Mouse (Mus musculus): ENCODE data around the gene Man2a1. TPM values are rescaled to one million over a fixed set of nuclear protein-coding genes. Genes with fewer than 3 reads are reported as not detected.

Gene Man2a1
- polyA plus RNA-seq, 1 experiment from 2014 or later: 4.8 TPM

- H3K27me3 ChIP-seq (ENCODE audit: control insufficient read depth, insufficient read depth, low read length): no peaks in the 10 kb centered on the region
- H3K27ac ChIP-seq (replicated peaks; ENCODE audit: low read depth, low read length): no peak overlapping the region
- peaks cover 2% of the 10 kb centered on the region; the same call in 1 of the 2 replicates for H3K4me1 ChIP-seq (ENCODE audit: control insufficient read depth, insufficient read depth, low read length)
- WGBS: 85% methylated on average over 8 of the region's 8 CpGs
- H3K4me3 ChIP-seq (ENCODE audit: low read depth, low read length): no peak overlapping the region
- DNase-seq (ENCODE audit: low spot score) (peak; percentile 13), ATAC-seq (ENCODE audit: insufficient number of reproducible peaks, low FRiP score, low TSS enrichment, low read depth) (no peak)
- H3K9me3 ChIP-seq (ENCODE audit: control insufficient read depth, low read length): no peaks in the 10 kb centered on the region
- no peaks in the 10 kb centered on the region for H3K36me3 ChIP-seq (ENCODE audit: control insufficient read depth, insufficient read depth, low read length)
- no peak overlapping the region for H3K4me2 ChIP-seq (ENCODE audit: low read depth, severe bottlenecking)
- no peak overlapping the region for H3K9ac ChIP-seq (ENCODE audit: low read length)
Observed at GRCm38 (mm10) chr17:64644888-64645605, 44.5 kb downstream of the Man2a1 start.

GRCm38 (mm10) chr17:64647396-64647795 is 46.9 kb downstream of the Man2a1 start:
- no peaks in the 10 kb centered on the region for H3K27me3 ChIP-seq (ENCODE audit: control insufficient read depth, insufficient read depth, low read length)
- no peaks in the 10 kb centered on the region for H3K9me3 ChIP-seq (ENCODE audit: control insufficient read depth, low read length)
- ATAC-seq (ENCODE audit: insufficient number of reproducible peaks, low FRiP score, low TSS enrichment, low read depth) (no peak), DNase-seq (ENCODE audit: low spot score) (no peak)
- H3K4me3 ChIP-seq (ENCODE audit: low read depth, low read length): no peak overlapping the region
- H3K27ac ChIP-seq (replicated peaks; ENCODE audit: low read depth, low read length): no peak overlapping the region
- H3K36me3 ChIP-seq (ENCODE audit: control insufficient read depth, insufficient read depth, low read length): peaks cover 6% of the 10 kb centered on the region; the same call in 1 of the 2 replicates
- WGBS: 86% methylated on average over 9 of the region's 9 CpGs
- H3K4me1 ChIP-seq (ENCODE audit: control insufficient read depth, insufficient read depth, low read length): peaks cover 2% of the 10 kb centered on the region; the same call in 1 of the 2 replicates
- H3K4me2 ChIP-seq (ENCODE audit: low read depth, severe bottlenecking): no peak overlapping the region
- H3K9ac ChIP-seq (ENCODE audit: low read length): no peak overlapping the region

GRCm38 (mm10) chr17:64650702-64651101 is 50.2 kb downstream of the Man2a1 start:
- peaks cover 8% of the 10 kb centered on the region; the same call in 1 of the 2 replicates for H3K36me3 ChIP-seq (ENCODE audit: control insufficient read depth, insufficient read depth, low read length)
- WGBS: 79% methylated on average over 9 of the region's 9 CpGs
- no peaks in the 10 kb centered on the region for H3K4me1 ChIP-seq (ENCODE audit: control insufficient read depth, insufficient read depth, low read length)
- no peak for ATAC-seq (ENCODE audit: insufficient number of reproducible peaks, low FRiP score, low TSS enrichment, low read depth)
- H3K9ac ChIP-seq (ENCODE audit: low read length): no peak overlapping the region
- H3K4me3 ChIP-seq (ENCODE audit: low read depth, low read length): no peak overlapping the region
- H3K27ac ChIP-seq (replicated peaks; ENCODE audit: low read depth, low read length): no peak overlapping the region
- DNase-seq (ENCODE audit: low spot score): no peak
- no peaks in the 10 kb centered on the region for H3K9me3 ChIP-seq (ENCODE audit: control insufficient read depth, low read length)
- no peaks in the 10 kb centered on the region for H3K27me3 ChIP-seq (ENCODE audit: control insufficient read depth, insufficient read depth, low read length)
- no peak overlapping the region for H3K4me2 ChIP-seq (ENCODE audit: low read depth, severe bottlenecking)

GRCm38 (mm10) chr17:64653621-64654020 is 53.1 kb downstream of the Man2a1 start:
- H3K4me2 ChIP-seq (ENCODE audit: low read depth, severe bottlenecking): no peak overlapping the region
- H3K27ac ChIP-seq (replicated peaks; ENCODE audit: low read depth, low read length): no peak overlapping the region
- DNase-seq (ENCODE audit: low spot score) (no peak), ATAC-seq (ENCODE audit: insufficient number of reproducible peaks, low FRiP score, low TSS enrichment, low read depth) (no peak)
- peaks cover 8% of the 10 kb centered on the region; the same call in 1 of the 2 replicates for H3K36me3 ChIP-seq (ENCODE audit: control insufficient read depth, insufficient read depth, low read length)
- no peaks in the 10 kb centered on the region for H3K27me3 ChIP-seq (ENCODE audit: control insufficient read depth, insufficient read depth, low read length)
- H3K9ac ChIP-seq (ENCODE audit: low read length): no peak overlapping the region
- 100% methylated on average over 2 of the region's 2 CpGs for WGBS
- no peaks in the 10 kb centered on the region for H3K9me3 ChIP-seq (ENCODE audit: control insufficient read depth, low read length)
- H3K4me3 ChIP-seq (ENCODE audit: low read depth, low read length): no peak overlapping the region
- no peaks in the 10 kb centered on the region for H3K4me1 ChIP-seq (ENCODE audit: control insufficient read depth, insufficient read depth, low read length)

GRCm38 (mm10) chr17:64659682-64660081 is 59.1 kb downstream of the Man2a1 start:
- Histone ChIP-seq H3K27me3 (ENCODE audit: control insufficient read depth, insufficient read depth, low read length) (no peaks in the 10 kb centered on the region), H3K4me3 (ENCODE audit: low read depth, low read length) (no peak overlapping the region), H3K4me1 (ENCODE audit: control insufficient read depth, insufficient read depth, low read length) (no peaks in the 10 kb centered on the region), H3K9ac (ENCODE audit: low read length) (no peak overlapping the region), H3K27ac (replicated peaks; ENCODE audit: low read depth, low read length) (no peak overlapping the region), H3K4me2 (ENCODE audit: low read depth, severe bottlenecking) (no peak overlapping the region), H3K9me3 (ENCODE audit: control insufficient read depth, low read length) (no peaks in the 10 kb centered on the region; the same call in 1 of the 2 replicates), H3K36me3 (ENCODE audit: control insufficient read depth, insufficient read depth, low read length) (no peaks in the 10 kb centered on the region)
- 93% methylated on average over 4 of the region's 4 CpGs for WGBS
- DNase-seq (ENCODE audit: low spot score) (no peak), ATAC-seq (ENCODE audit: insufficient number of reproducible peaks, low FRiP score, low TSS enrichment, low read depth) (no peak)

- 91% methylated on average over 4 of the region's 4 CpGs for WGBS
- Histone ChIP-seq H3K9me3 (ENCODE audit: control insufficient read depth, low read length) (no peaks in the 10 kb centered on the region; the same call in 1 of the 2 replicates), H3K4me1 (ENCODE audit: control insufficient read depth, insufficient read depth, low read length) (no peaks in the 10 kb centered on the region), H3K27me3 (ENCODE audit: control insufficient read depth, insufficient read depth, low read length) (no peaks in the 10 kb centered on the region), H3K9ac (ENCODE audit: low read length) (no peak overlapping the region), H3K27ac (replicated peaks; ENCODE audit: low read depth, low read length) (no peak overlapping the region), H3K4me3 (ENCODE audit: low read depth, low read length) (no peak overlapping the region), H3K36me3 (ENCODE audit: control insufficient read depth, insufficient read depth, low read length) (peaks cover 5% of the 10 kb centered on the region), H3K4me2 (ENCODE audit: low read depth, severe bottlenecking) (no peak overlapping the region)
- ATAC-seq (ENCODE audit: insufficient number of reproducible peaks, low FRiP score, low TSS enrichment, low read depth) (no peak), DNase-seq (ENCODE audit: low spot score) (no peak)
Observed at GRCm38 (mm10) chr17:64666518-64666917, 66.0 kb downstream of the Man2a1 start.

- WGBS: 89% methylated on average over 5 of the region's 5 CpGs
- H3K4me3 ChIP-seq (ENCODE audit: low read depth, low read length): no peak overlapping the region
- no peak for DNase-seq (ENCODE audit: low spot score)
- H3K27me3 ChIP-seq (ENCODE audit: control insufficient read depth, insufficient read depth, low read length): no peaks in the 10 kb centered on the region
- no peak overlapping the region for H3K4me2 ChIP-seq (ENCODE audit: low read depth, severe bottlenecking)
- H3K9me3 ChIP-seq (ENCODE audit: control insufficient read depth, low read length): no peaks in the 10 kb centered on the region
- H3K4me1 ChIP-seq (ENCODE audit: control insufficient read depth, insufficient read depth, low read length): no peaks in the 10 kb centered on the region
- no peak overlapping the region for H3K27ac ChIP-seq (replicated peaks; ENCODE audit: low read depth, low read length)
- peaks cover 8% of the 10 kb centered on the region for H3K36me3 ChIP-seq (ENCODE audit: control insufficient read depth, insufficient read depth, low read length)
- ATAC-seq (ENCODE audit: insufficient number of reproducible peaks, low FRiP score, low TSS enrichment, low read depth): no peak
- H3K9ac ChIP-seq (ENCODE audit: low read length): no peak overlapping the region
Observed at GRCm38 (mm10) chr17:64668504-64668903, 68.0 kb downstream of the Man2a1 start.

GRCm38 (mm10) chr17:64674401-64674800 is 73.9 kb downstream of the Man2a1 start:
- 90% methylated on average over 1 of the region's 1 CpGs for WGBS
- H3K4me3 ChIP-seq (ENCODE audit: low read depth, low read length): no peak overlapping the region
- H3K9ac ChIP-seq (ENCODE audit: low read length): no peak overlapping the region
- peaks cover 16% of the 10 kb centered on the region for H3K36me3 ChIP-seq (ENCODE audit: control insufficient read depth, insufficient read depth, low read length)
- no peaks in the 10 kb centered on the region for H3K4me1 ChIP-seq (ENCODE audit: control insufficient read depth, insufficient read depth, low read length)
- no peak overlapping the region for H3K27ac ChIP-seq (replicated peaks; ENCODE audit: low read depth, low read length)
- DNase-seq (ENCODE audit: low spot score) (no peak), ATAC-seq (ENCODE audit: insufficient number of reproducible peaks, low FRiP score, low TSS enrichment, low read depth) (no peak)
- H3K9me3 ChIP-seq (ENCODE audit: control insufficient read depth, low read length): peaks cover 2% of the 10 kb centered on the region; the same call in 1 of the 2 replicates
- H3K27me3 ChIP-seq (ENCODE audit: control insufficient read depth, insufficient read depth, low read length): no peaks in the 10 kb centered on the region
- no peak overlapping the region for H3K4me2 ChIP-seq (ENCODE audit: low read depth, severe bottlenecking)

Data from limb, embryonic 11.5 days (tissue).